Mouse (Mus musculus): Measurements from ENCODE around the gene Mllt1. TPM values are rescaled to one million over a fixed set of nuclear protein-coding genes. Genes with fewer than 3 reads are reported as not detected.
A peak's percentile ranks its signal among the peaks of the same experiment; 100 is the strongest.
"Not testable (repeated sequence)": the region's sequence is repeated elsewhere in the genome, so short reads cannot be mapped to it uniquely, and the experiment has no call there.

Mllt1 gene
- polyA plus RNA-seq, 1 experiment from 2014 or later, result 74.9 TPM

DNA sequence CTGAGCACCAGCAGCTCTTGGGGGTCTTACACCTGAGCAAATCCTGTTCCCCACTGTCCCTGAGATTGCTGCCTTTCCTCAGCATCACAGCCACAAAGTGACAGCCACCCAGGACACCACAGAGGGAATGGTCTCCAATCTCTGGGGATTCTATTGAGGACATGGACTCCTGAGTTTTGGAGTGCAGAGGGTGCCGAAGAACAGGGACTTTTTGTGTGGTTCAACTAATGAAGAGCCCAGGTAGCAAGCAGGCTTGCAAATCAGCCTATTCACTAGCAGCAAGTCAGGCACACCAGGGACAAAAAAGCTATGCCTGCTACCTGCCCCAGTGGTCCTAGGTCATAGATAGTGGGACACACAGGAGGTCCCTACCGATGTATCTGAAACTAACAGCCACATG is 1.8 kb downstream of the Mllt1 start:
- H3K36me3 ChIP-seq, result no peaks in the 10 kb centered on the region
- H3K27me3 ChIP-seq (replicated peaks), result no peaks in the 10 kb centered on the region
- peak overlapping the region; percentile 92 for H3K4me2 ChIP-seq
- 93% methylated on average over 2 of the region's 2 CpGs for WGBS
- no peak overlapping the region for H3K27ac ChIP-seq (replicated peaks)
- peaks cover 50% of the 10 kb centered on the region for H3K4me1 ChIP-seq
- 0 out of 2 replicates have a peak overlapping the region, but pooled peaks have one; percentile 99 for H3K9ac ChIP-seq (replicated peaks)
- H3K9me3 ChIP-seq (replicated peaks), result no peaks in the 10 kb centered on the region
- no peak for ATAC-seq (ENCODE audit: low FRiP score)
- H3K4me3 ChIP-seq (replicated peaks), result no peak overlapping the region

DNA sequence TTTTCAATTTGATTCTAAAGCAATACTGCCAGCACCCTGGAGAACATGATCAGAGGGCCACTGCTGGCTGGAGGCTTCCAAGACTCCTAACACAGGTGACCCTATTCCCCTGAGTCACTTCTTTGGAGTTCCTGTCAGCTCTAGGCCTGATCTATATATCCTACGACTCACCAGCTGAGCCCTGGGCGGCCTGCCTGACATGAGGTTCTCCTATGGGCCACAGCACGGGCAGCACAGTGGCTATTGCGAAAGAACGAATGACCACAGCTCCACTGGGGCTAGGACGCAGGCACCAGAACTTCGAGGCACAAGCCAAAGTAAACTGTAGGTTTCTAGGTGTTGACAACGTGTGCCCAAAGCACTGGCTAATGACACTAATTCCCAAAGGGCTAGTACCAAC is 5.2 kb downstream of the Mllt1 start:
- H3K4me2 ChIP-seq, result no peak overlapping the region
- H3K36me3 ChIP-seq, result peaks cover 7% of the 10 kb centered on the region
- H3K9me3 ChIP-seq (replicated peaks), result no peaks in the 10 kb centered on the region
- no peak overlapping the region for H3K27ac ChIP-seq (replicated peaks)
- no peak for ATAC-seq (ENCODE audit: low FRiP score)
- H3K27me3 ChIP-seq (replicated peaks), result no peaks in the 10 kb centered on the region
- peaks cover 47% of the 10 kb centered on the region for H3K4me1 ChIP-seq
- 88% methylated on average over 8 of the region's 8 CpGs for WGBS
- no peak overlapping the region for H3K4me3 ChIP-seq (replicated peaks)
- H3K9ac ChIP-seq (replicated peaks), result no peak overlapping the region

DNA sequence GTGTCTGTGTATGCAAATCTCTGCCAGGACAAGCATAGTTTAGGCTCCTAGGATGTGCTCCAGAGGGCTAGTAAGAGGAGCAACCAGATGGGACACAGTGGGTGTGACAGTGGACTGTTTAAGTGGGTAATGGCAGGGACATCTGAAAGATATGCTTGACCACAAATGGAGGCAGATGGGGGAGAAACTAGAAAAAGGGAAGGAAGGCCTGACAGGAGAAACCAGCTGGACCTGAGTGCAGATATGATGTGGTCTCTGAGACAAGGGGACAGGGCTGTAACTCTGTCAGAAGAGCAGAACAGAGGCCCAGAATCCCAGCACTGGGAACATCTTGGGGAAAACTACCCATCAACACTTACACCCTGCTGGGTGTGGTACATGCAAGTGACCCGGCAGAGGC is 5.7 kb downstream of the Mllt1 start:
- 83% methylated on average over 1 of the region's 1 CpGs for WGBS
- no peak for ATAC-seq (ENCODE audit: low FRiP score)
- Histone ChIP-seq H3K9me3 (replicated peaks) (no peaks in the 10 kb centered on the region), H3K4me3 (replicated peaks) (no peak overlapping the region), H3K36me3 (peaks cover 12% of the 10 kb centered on the region), H3K27ac (replicated peaks) (no peak overlapping the region), H3K4me1 (peaks cover 45% of the 10 kb centered on the region), H3K9ac (replicated peaks) (no peak overlapping the region), H3K4me2 (no peak overlapping the region), H3K27me3 (replicated peaks) (no peaks in the 10 kb centered on the region)

DNA sequence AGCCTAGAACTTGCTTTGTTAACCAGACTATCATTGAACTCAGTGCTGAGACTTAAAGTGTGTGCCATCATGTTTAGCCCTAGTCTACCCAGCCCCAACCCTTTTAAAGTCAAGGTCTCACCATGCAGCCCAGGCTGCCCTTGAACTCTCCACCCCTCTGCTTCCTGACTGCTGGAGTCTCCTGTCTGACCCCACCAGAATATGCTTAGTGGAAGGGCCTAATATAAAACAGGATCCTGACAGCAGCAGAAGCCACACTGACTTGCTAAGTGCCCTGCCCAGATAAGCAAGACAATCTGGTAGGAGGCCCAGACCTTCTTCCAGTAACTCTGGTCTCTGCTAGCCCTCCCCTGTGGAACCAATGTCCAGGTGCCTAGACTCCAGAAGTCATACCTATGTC is 6.1 kb downstream of the Mllt1 start:
- Histone ChIP-seq H3K4me1 (peaks cover 41% of the 10 kb centered on the region), H3K4me2 (no peak overlapping the region), H3K9ac (replicated peaks) (no peak overlapping the region), H3K36me3 (peaks cover 13% of the 10 kb centered on the region), H3K27me3 (replicated peaks) (no peaks in the 10 kb centered on the region), H3K9me3 (replicated peaks) (no peaks in the 10 kb centered on the region), H3K27ac (replicated peaks) (no peak overlapping the region), H3K4me3 (replicated peaks) (no peak overlapping the region)
- no peak for ATAC-seq (ENCODE audit: low FRiP score)

DNA sequence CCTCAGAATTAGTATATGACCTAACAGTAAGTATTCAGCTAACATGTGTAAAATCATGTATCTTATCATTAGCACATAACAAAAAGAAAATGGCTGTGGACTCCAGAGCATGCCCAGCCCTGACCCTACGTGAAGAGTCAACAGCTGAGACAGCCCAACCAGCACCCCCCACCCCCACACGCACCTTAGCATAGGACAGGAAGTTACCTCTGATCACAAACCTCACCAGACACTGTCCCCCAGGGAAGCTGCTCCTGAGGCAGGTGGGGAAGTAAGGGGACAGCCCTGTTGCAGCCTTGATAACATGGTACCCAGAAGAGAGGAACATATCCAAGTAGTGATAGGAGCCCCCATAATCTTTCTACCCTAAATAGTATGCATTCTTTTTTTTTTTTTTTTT is 9.2 kb downstream of the Mllt1 start:
- no peak for ATAC-seq (ENCODE audit: low FRiP score)
- H3K4me3 ChIP-seq (replicated peaks), result no peak overlapping the region
- H3K4me1 ChIP-seq, result peaks cover 10% of the 10 kb centered on the region
- peaks cover 32% of the 10 kb centered on the region for H3K36me3 ChIP-seq
- 93% methylated on average over 2 of the region's 2 CpGs for WGBS
- no peak overlapping the region for H3K9ac ChIP-seq (replicated peaks)
- no peak overlapping the region for H3K4me2 ChIP-seq
- H3K27ac ChIP-seq (replicated peaks), result no peak overlapping the region
- no peaks in the 10 kb centered on the region for H3K9me3 ChIP-seq (replicated peaks)
- H3K27me3 ChIP-seq (replicated peaks), result no peaks in the 10 kb centered on the region

DNA sequence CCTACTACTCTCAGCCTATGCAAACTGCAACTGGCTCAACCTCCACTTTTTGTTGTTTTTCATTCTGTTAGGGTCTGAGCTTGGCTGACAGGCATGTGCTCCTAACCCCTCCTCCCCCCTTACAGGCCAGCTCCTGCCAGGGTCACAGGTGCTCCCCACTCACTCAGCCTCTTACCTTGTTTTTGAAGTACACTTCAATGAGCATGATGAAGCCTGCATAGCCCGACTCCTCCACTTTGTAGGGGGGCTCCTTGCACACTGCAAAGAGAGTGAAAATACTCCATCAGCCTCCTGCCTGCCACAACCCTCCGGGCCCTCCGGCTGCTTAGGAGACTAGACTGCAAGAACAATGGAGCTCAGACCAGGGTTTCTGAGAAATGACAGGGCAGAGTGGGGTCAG is 15.5 kb downstream of the Mllt1 start:
- no peaks in the 10 kb centered on the region for H3K4me1 ChIP-seq
- no peak overlapping the region for H3K27ac ChIP-seq (replicated peaks)
- H3K4me3 ChIP-seq (replicated peaks), result no peak overlapping the region
- no peaks in the 10 kb centered on the region for H3K9me3 ChIP-seq (replicated peaks)
- no peak overlapping the region for H3K9ac ChIP-seq (replicated peaks)
- H3K27me3 ChIP-seq (replicated peaks), result no peaks in the 10 kb centered on the region
- peaks cover 54% of the 10 kb centered on the region for H3K36me3 ChIP-seq
- WGBS, result 93% methylated on average over 3 of the region's 3 CpGs
- no peak overlapping the region for H3K4me2 ChIP-seq
- ATAC-seq (ENCODE audit: low FRiP score), result peak; percentile 28; the same call in 1 of the 2 replicates

DNA sequence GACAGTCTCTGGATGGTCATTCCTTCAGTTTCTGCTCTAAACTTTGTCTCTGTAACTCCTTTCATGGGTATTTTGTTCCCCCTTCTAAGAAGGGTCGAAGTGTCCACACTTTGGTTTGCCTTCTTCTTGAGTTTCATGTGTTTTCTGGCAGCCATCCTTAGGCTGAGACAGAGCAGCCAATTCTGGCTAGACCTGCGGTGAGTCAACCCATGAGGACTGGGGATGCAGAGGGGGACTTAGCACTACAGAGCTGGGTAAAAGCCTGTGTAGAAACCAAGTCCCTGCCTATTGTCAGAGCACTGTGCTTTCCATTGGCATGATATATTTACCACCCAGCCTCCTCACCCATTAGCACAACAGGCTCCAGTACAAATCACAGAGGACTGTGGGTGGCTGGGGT is 18.0 kb downstream of the Mllt1 start:
- Histone ChIP-seq H3K36me3 (peaks cover 56% of the 10 kb centered on the region), H3K27me3 (replicated peaks) (no peaks in the 10 kb centered on the region), H3K4me2 (no peak overlapping the region), H3K4me1 (no peaks in the 10 kb centered on the region), H3K27ac (replicated peaks) (no peak overlapping the region), H3K4me3 (replicated peaks) (no peak overlapping the region), H3K9ac (replicated peaks) (no peak overlapping the region), H3K9me3 (replicated peaks) (no peaks in the 10 kb centered on the region)
- WGBS, result 95% methylated on average over 2 of the region's 2 CpGs
- no peak for ATAC-seq (ENCODE audit: low FRiP score)

DNA sequence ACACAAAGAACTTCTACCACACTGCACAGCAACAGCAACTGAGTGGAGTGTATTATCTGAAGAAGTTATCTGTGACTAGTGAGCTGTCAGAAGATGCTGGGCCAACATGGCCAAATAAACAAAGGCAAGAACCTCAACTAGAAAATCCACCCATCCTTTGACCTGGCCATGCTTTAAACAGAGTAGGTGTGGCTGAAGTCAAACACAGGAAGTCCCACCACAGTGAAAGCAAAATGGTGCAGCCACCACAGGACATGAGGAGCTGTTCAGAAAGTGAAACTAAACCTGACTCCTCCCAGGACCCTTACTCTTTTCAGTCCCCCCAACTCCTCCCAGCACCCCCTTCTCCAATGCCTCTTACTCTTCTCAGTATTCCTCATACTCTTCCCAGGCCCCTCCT is 21.8 kb downstream of the Mllt1 start:
- no peaks in the 10 kb centered on the region for H3K9me3 ChIP-seq (replicated peaks)
- H3K27me3 ChIP-seq (replicated peaks), result no peaks in the 10 kb centered on the region
- H3K27ac ChIP-seq (replicated peaks), result no peak overlapping the region
- no peak overlapping the region for H3K4me2 ChIP-seq
- H3K9ac ChIP-seq (replicated peaks), result no peak overlapping the region
- H3K4me3 ChIP-seq (replicated peaks), result no peak overlapping the region
- no peak for ATAC-seq (ENCODE audit: low FRiP score)
- H3K36me3 ChIP-seq, result peaks cover 62% of the 10 kb centered on the region
- H3K4me1 ChIP-seq, result no peaks in the 10 kb centered on the region

DNA sequence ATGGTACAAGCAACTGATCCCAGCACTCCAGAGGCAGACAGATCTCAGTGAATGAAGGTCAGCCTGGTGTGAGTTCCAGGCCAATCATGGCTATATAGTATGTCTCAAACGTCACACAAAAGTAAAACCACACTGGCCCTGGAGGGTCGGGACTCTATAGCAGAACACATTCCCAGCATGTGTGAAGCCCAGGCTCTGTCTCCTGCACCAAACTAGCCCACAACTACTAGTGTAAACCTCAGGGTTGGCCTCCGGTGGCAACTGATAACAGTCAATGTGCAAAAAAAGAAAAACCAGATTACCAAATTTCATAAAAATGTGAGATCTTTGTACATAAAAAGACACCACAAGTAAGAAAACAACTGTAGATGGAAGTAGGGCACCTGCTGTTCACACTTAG is 22.2 kb downstream of the Mllt1 start:
- Histone ChIP-seq H3K9me3 (replicated peaks) (no peaks in the 10 kb centered on the region), H3K4me2 (no peak overlapping the region), H3K27ac (replicated peaks) (no peak overlapping the region), H3K27me3 (replicated peaks) (no peaks in the 10 kb centered on the region), H3K4me3 (replicated peaks) (no peak overlapping the region), H3K9ac (replicated peaks) (no peak overlapping the region), H3K36me3 (peaks cover 62% of the 10 kb centered on the region), H3K4me1 (no peaks in the 10 kb centered on the region)
- 96% methylated on average over 3 of the region's 3 CpGs for WGBS
- no peak for ATAC-seq (ENCODE audit: low FRiP score)

DNA sequence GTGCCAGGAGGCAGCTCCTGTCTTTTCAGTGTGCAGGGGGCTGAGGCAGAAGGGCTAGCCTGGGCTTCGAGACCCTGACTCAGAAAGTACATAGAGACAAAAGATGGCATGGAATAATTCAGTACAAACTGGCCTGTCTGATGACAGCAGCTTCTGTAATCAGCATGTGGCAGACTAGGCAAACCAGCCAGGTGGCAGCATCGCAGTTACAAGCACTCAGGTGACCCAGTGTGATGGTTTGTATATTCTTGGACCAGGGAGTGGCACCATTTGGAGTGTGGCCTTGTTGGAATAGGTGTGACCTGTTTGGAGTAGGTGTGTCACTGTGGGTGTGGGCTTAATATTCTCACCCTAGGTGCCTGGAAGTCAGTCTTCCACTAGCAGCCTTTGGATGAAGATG is 25.5 kb downstream of the Mllt1 start:
- 93% methylated on average over 2 of the region's 2 CpGs for WGBS
- not testable (repeated sequence) for H3K27me3 ChIP-seq (replicated peaks); H3K27ac ChIP-seq (replicated peaks); H3K4me2 ChIP-seq; H3K9ac ChIP-seq (replicated peaks); ATAC-seq (ENCODE audit: low FRiP score); H3K9me3 ChIP-seq (replicated peaks); H3K4me1 ChIP-seq; H3K4me3 ChIP-seq (replicated peaks)
- peaks cover 58% of the 10 kb centered on the region for H3K36me3 ChIP-seq

DNA sequence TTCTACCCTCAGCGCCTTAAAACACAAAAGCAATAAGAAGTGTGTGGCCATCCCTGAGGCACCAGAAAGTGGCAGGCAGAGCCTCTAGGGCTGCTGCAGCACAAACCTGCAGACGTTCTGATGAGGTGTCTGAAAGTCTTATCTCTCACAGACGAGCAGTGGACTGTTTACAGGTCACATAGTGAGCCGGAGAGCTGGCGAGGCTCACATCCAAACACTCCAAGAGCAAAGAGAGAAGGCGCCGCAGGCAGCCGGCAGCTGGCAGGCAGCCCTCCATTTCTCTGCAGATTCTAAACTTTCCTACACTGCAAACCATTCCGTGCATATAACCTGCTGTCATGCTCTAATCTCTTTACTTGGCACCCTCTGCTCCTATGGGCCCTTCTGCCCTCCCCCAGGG is 27.3 kb downstream of the Mllt1 start:
- peaks cover 60% of the 10 kb centered on the region for H3K36me3 ChIP-seq
- no peak overlapping the region for H3K4me2 ChIP-seq
- no peak overlapping the region for H3K27ac ChIP-seq (replicated peaks)

DNA sequence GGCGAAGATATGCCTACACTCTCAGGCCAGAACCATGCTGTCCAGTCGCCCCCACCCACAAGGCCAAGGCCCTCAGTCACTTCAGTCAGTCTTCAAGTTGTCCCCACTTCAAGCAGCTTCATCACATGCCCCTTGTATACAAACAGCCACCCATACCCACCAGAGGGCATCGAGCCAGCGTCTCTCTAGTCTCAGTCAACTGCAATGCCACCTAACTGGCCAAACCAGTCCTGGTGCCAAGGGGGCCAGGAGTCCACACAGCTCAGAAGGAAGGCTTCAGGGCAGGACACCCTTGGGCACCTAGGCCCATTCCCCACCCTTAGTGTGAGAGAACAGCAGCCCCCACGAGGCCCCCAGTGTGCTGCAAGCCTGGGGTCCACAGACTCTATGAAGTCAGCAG is 28.1 kb downstream of the Mllt1 start:
- ATAC-seq (ENCODE audit: low FRiP score), result no peak
- Histone ChIP-seq H3K27ac (replicated peaks) (no peak overlapping the region), H3K36me3 (peaks cover 63% of the 10 kb centered on the region), H3K9ac (replicated peaks) (no peak overlapping the region), H3K9me3 (replicated peaks) (no peaks in the 10 kb centered on the region), H3K4me2 (no peak overlapping the region), H3K27me3 (replicated peaks) (no peaks in the 10 kb centered on the region), H3K4me3 (replicated peaks) (no peak overlapping the region), H3K4me1 (no peaks in the 10 kb centered on the region)
- WGBS, result 95% methylated on average over 5 of the region's 5 CpGs

More for the DNA sequence above, 27.3 kb downstream of the Mllt1 start:
- Histone ChIP-seq H3K9me3 (replicated peaks) (no peaks in the 10 kb centered on the region), H3K9ac (replicated peaks) (no peak overlapping the region), H3K4me1 (no peaks in the 10 kb centered on the region), H3K27me3 (replicated peaks) (no peaks in the 10 kb centered on the region), H3K4me3 (replicated peaks) (no peak overlapping the region)
- ATAC-seq (ENCODE audit: low FRiP score), result no peak
- WGBS, result 80% methylated on average over 9 of the region's 9 CpGs

DNA sequence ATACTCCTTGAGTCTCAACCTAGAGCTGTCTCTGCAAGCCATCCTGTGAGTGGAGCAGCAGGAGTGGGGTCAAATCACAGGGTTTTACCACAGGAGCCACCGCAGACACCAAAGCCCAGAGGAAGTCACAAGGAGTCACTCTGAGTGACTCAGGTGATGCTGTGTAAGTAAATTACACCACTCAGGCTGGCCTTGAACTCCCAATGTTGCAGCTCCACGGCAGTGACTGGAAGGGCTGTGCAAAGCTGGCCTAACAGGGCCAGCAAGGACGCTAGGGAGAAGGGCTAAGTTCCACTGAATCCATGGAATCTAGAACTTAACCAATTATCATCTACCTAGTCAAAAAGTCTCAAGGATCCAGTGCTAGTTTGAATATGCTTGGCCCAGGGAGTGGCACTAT is 29.0 kb downstream of the Mllt1 start:
- 93% methylated on average over 3 of the region's 3 CpGs for WGBS
- no peak overlapping the region for H3K27ac ChIP-seq (replicated peaks)
- no peak overlapping the region for H3K9ac ChIP-seq (replicated peaks)
- no peak for ATAC-seq (ENCODE audit: low FRiP score)
- H3K36me3 ChIP-seq, result peaks cover 62% of the 10 kb centered on the region
- H3K9me3 ChIP-seq (replicated peaks), result no peaks in the 10 kb centered on the region
- no peaks in the 10 kb centered on the region for H3K4me1 ChIP-seq
- no peak overlapping the region for H3K4me2 ChIP-seq
- no peak overlapping the region for H3K4me3 ChIP-seq (replicated peaks)
- no peaks in the 10 kb centered on the region for H3K27me3 ChIP-seq (replicated peaks)

All from neural tube, embryonic 15.5 days (tissue).